Mouse (Mus musculus) C3H10T1/2 (cell line): ENCODE measurements around the gene Ephb3. TPM values are rescaled to one million over a fixed set of nuclear protein-coding genes. Genes with fewer than 3 reads are reported as not detected.

Source experiments
- polyA plus RNA-seq, 2 experiments: library from polyadenylated mRNA; unstranded; fragments of >200 nt; fragmentation: generic; extraction: Trizol; gene quantifications; one replicate each; pipeline ENCODE4 v1.2.1; 2012; ENCODE audit warnings: missing spikeins in 2 of 2

The Ephb3 gene
- 10 to 100 TPM in 1 of 2 experiments, 1 to 10 TPM in 1; 6.0 to 65.0 TPM for polyA plus RNA-seq

GRCm38 (mm10) chr16:21204367-21205092 is at the start of gene Ephb3:
Ephb3 (plus strand) TSS chr16:21204755.

Other genes with a start within 250 kb of the Ephb3 start
- gene Teddm3, start 50.8 kb upstream of the Ephb3 start, polyA plus RNA-seq: not detected
- 10 to 100 TPM in 1 of 2 experiments, 1 to 10 TPM in 1; 3.5 to 13.1 TPM for gene Vps8, start 218.4 kb downstream of the Ephb3 start, polyA plus RNA-seq